Mouse (Mus musculus): ENCODE measurements around the gene Kcnk6.

GRCm38 (mm10) chr7:29179323-29179722 is 53.0 kb downstream of the Kcnk6 start:
- TF ChIP-seq CTCF (IDR thresholded peaks at IDR 0.05; ENCODE audit: insufficient read depth, low read length) (no peak), POLR2A (IDR thresholded peaks at IDR 0.05; ENCODE audit: borderline replicate concordance, extremely low read depth, low read depth, low read length) (no peak)

Data from lung, adult 2 months (tissue).